Mouse (Mus musculus) kidney, postnatal 4 days (tissue): ENCODE measurements at regions not wholly inside any gene's neighbourhood (a gene's known extent, or its start where the extent isn't known, plus 50 kb on each side); places are given as distances from the start of the nearest gene placed in this dataset.

ENCODE experiments used
- DNase-seq, 2 experiments: peaks; one replicate each; pipeline ENCODE4 v3.0.0; 2021; ENCODE audit warnings: mixed read lengths in 2 of 2

DNA sequence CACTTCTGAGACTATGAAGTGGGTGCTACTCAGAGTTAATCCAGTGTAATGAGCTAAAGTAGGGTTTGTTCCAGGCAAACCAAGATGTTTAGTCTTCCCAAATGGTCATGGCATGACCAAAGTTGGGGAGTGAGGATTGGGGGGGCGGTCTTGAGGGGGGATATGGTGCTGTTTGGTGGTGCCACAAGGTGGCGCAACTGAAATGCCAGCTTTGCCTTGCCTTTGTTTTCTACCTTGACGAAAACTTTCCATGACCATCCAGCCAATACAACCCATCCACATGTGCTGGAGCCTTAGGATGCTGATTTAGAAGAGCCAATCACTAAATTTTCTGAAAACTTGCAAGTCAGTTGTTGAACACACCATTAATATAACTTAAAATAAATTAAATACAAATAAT, 358.9 kb downstream of the Bcor start:
- no peak for DNase-seq

- DNase-seq: peak in 1 of 2 experiments; percentile 34
Observed at GRCm38 (mm10) chrX:11801621-11802020, 358.5 kb downstream of the Bcor start.

- DNase-seq: no peak
Observed at GRCm38 (mm10) chrX:11802074-11802899, 357.9 kb downstream of the Bcor start.

DNA sequence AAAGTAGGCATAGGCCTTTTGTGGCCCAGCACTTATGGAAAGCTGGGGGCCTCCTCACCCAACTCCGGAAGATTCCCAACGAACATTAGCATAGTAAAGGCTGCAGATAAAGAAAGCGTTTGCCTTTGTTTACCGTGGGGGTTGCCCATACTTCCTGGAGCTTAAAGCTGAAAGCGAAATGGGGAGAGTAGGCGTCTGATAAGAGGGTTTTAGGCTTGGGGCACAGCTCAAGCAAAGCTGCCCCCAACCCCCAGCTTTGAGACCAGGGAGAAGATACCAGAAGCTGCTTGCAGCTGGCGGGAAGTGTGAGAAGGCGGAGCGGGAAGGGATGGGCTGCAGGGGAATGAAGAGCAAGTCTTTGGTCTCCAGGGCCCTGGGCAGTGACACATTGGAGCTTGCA, 356.9 kb downstream of the Bcor start:
- peak in 1 of 2 experiments; percentile 17 for DNase-seq

- DNase-seq: peak in 1 of 2 experiments; percentile 55
Observed at GRCm38 (mm10) chrX:11806896-11807252, 353.3 kb downstream of the Bcor start.

DNA sequence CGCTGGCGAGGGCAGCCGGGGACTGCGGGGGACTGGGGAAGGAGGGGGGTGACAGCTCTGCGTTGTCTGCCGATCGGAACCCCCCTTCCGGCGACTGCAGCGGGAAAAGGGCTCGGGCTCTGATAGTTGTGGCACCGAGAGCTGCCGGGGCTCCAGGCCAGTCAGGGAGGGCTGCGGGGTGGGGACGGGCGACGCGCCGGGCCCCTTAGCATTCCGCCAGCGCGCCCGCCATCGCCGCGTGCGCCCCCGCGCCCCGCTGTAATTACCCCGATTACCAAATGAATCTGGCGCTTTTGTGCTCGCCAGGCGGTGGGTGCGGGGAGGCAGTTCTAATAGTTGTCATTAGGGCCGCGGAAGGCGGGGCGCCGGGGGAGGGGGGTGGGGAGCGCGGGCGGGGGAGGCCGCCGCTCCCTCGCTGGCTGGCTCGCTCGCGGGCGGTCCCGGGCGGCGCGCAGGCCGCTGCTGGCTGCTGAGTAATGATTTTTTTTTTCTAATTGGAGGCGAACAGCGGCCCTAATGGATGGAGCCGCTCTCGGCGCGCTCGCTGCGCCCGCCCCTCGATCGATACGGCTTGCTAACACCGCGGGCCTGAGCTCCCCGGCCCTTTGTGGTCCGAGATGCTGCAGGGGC, 352.8 kb downstream of the Bcor start:
- peak; percentile 59 to 75 for DNase-seq

DNA sequence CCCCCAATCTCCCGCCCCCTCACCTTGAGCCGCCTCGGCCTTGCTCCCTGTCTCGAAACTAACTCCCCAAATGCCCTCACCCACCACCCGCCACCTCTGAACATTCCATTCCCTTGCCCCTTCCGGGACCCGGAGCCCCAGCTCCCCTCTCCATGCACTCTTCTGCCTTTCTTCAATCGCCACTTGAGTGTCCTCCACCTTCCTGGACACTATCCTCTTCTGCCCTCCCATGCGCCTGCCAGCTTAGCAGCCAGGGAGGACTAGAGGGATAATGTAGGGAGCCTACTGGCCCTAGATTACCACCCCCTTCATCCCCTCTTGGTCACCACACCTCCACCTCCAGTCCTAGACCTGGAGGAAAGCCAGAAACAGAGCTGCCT, 352.3 kb downstream of the Bcor start:
- DNase-seq: no peak

GRCm38 (mm10) chrX:11808911-11809310, 351.2 kb downstream of the Bcor start:
- DNase-seq: no peak

- DNase-seq: peak in 1 of 2 experiments; percentile 10
Observed at GRCm38 (mm10) chrX:11814861-11815260, 345.3 kb downstream of the Bcor start.

GRCm38 (mm10) chrX:11815864-11816263, 344.3 kb downstream of the Bcor start:
- no peak for DNase-seq

DNA sequence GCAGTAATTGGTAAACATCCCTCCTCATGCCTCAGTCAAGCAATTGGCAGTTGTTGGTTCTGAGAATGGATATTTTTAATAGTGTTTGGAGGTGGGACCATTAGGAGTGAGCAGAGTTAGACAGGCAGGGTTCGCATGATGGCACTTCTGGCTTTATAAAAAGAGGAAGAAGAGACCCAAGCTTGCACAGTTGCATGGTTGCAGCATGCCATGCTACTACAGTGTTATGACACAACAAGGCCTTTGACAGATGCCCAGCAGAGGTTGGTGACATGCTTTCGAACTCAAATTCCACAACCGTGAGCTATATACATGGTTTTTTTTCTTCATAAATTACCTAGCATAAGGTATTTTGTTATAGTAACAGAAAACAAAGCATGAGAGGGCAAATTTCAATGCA, 341.5 kb downstream of the Bcor start:
- no peak for DNase-seq

DNA sequence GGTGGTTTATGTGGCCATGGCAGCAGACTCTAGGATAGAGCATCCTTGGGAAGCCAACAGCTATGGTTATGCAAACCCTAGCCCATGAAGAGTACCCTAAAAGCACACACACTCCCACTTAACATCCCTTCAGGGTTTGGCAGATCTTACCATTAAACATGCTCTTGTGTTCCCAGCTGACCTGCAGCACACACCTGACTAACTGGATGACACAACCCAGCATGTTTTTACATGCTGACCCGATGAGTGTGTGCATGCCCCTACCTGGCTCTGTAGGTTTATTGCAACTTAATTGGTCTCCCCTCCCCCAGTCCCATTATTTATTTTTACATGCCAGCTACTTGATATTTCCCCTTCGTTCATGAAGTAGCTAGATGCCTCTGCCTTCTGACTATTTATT, 339.0 kb downstream of the Bcor start:
- DNase-seq: no peak

GRCm38 (mm10) chrX:11821880-11822768, 338.0 kb downstream of the Bcor start:
- peak in 1 of 2 experiments; percentile 12 for DNase-seq

- no peak for DNase-seq
Observed at GRCm38 (mm10) chrX:11825948-11826347, 334.2 kb downstream of the Bcor start.

- DNase-seq: no peak
Observed at GRCm38 (mm10) chrX:11826737-11827408, 333.3 kb downstream of the Bcor start.

DNA sequence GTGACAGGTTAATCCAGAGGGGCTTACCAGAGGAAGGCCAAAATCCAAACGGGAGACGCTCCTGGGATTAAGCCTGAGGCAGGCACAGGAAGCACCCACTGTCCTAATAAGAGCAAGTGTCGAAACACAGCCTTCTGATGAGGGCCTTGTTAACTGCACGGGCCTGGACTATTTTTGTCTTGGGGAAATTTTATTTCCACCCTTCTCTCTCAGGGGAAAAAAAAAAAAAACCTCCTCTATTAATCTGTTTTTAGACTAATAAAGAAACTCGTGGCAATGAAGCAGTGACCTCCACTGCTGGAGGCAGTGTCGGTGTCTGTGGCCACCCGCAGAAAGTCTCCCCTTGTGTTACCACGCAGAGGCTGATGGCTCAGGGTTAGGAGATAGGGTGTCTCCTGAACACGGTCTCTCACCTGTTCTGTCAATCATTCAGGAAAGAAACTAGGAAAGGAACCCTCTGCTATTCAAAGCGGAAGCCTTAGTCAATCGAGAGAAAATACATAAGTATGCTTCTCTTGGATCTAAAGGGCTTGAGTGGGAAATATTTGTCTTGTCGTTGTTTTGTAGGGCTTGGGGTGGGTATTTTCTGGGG, 330.6 kb downstream of the Bcor start:
- no peak for DNase-seq

DNA sequence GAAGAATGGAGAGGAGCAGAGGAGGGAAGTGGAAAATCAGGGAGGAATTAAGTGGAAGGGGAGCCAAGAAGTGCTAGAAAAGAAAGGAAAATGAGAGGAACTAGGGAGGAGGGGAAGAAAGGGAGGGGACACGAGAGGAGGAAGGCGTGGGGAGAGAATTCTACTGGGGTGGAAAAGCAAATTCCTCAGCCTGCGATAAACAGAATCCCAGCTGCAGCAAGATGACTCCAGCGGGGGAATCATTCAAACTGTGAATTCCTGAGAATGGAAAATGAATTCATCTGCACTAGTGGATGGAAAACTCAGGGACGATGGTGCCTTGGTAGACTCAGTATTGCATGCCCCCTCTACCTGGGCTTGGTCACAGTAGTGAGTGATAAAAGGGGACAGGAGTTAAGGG, 322.6 kb downstream of the Bcor start:
- peak in 1 of 2 experiments; percentile 19 for DNase-seq

- peak in 1 of 2 experiments; percentile 35 for DNase-seq
Observed at GRCm38 (mm10) chrX:11839665-11840245, 320.4 kb downstream of the Bcor start.

GRCm38 (mm10) chrX:11840319-11841035, 319.7 kb downstream of the Bcor start:
- DNase-seq: peak; percentile 34 to 56

GRCm38 (mm10) chrX:11845566-11845965, 314.6 kb downstream of the Bcor start:
- no peak for DNase-seq

- no peak for DNase-seq
Observed at GRCm38 (mm10) chrX:11855910-11856309, 304.2 kb downstream of the Bcor start.
